Mouse (Mus musculus): ENCODE data around the gene Tmem269.
A peak's percentile ranks its signal among the peaks of the same experiment; 100 is the strongest.

Gene Tmem269

GRCm38 (mm10) chr4:119218169-119218568, at the start of gene Tmem269:
Gene Tmem269, minus strand, starts transcription at chr4:119218217.
- no peak for DNase-seq (ENCODE audit: low spot score in 2 of 2)

DNA sequence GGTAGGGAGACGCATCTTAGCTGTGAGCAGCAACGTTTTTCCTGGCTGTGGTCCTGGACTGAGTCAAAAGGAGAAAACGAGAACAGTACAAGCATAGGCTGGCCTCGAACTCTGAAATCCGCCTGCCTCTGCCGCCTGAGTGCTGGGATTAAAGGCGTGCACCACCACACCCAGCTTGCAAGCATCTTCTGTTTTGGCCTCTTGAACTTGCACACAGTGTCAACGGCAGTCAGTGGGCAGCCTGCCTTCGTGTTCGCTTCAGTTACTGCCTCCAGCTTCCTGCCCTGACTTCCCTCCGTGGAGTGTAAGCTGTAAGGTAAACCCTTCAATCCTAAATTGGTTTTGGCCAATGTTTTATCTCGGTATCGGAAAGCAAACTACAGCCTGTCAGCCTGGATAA, 48.6 kb upstream of the Tmem269 start:
- no peak for DNase-seq (ENCODE audit: low spot score in 2 of 2)

GRCm38 (mm10) chr4:119263459-119263858, 45.4 kb upstream of the Tmem269 start:
- no peak for DNase-seq (ENCODE audit: low spot score in 2 of 2)

DNA sequence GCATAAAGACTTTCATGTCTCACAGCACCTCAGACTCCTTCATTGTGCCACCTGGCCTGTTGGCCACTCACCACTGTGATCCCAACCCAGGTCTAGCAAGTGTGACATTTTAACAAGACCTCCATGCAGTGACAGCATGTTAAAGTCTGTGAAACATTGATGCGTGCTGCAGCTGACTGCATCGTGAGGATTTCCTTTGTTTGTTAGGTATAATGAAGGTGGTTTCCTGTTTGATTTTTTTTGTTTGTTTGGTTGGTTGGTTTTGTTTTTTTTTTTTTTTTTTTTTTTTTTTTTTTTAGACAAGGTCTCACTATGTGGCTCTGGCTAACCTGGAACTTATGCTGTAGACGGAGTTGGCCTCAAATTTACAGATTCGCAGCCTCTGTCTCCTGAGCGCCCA, 44.5 kb upstream of the Tmem269 start:
- no peak for DNase-seq (ENCODE audit: low spot score in 2 of 2)

DNA sequence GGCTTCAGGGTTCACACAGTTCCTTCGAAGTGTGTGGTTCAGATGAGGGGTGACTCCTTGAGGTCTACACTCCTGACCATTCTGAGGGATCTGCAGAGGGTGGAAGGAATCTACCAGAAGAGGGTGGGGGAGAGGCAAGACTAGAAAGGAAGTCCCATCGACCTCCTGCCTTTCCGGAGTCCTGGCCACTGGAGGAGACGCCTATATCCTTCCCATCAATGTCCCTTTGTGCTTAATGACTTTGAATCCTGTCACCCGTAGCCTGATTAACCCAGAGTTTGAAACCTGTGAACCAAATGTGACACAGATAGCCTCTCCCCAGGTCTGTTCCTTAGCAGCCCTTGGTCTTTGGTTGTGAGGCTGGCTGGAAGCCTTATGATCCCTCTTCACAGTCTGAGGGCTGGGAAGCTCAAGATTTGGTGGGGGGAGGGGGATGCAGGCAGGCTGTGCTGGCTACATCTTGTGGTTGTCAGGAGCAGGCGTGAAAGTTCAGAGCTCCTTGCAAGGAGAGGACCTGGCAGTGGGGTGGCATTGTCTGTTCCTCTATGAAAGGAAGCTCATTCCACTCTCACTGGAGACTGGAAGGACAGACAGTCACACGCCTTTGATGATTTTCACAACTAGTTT, 43.2 kb upstream of the Tmem269 start:
- DNase-seq (ENCODE audit: low spot score in 2 of 2) = no peak

GRCm38 (mm10) chr4:119259344-119260254, 41.6 kb upstream of the Tmem269 start:
- no peak for DNase-seq (ENCODE audit: low spot score in 2 of 2)

GRCm38 (mm10) chr4:119257083-119257482, 39.1 kb upstream of the Tmem269 start:
- no peak for DNase-seq (ENCODE audit: low spot score in 2 of 2)

DNA sequence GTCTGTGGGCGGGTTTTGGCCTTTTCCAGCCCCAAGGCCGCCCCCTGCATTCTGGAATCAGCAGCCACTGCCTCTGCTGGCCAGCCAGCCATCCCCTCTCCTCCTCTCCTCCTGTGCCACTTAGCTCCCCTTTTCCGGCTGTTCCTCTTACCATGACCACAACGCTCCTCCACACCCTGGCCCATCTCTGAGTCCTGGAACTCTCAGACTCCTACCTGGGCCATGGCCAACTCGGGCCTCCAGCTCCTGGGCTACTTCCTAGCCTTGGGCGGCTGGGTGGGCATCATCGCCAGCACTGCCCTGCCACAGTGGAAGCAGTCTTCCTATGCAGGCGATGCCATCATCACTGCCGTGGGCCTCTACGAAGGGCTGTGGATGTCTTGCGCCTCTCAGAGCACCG, 37.3 kb upstream of the Tmem269 start, which contains the start of gene Cldn19:
Cldn19 (plus strand) TSS at position 64 of the 400 bp plus-strand sequence.
- DNase-seq (ENCODE audit: low spot score in 2 of 2) = no peak

- DNase-seq (ENCODE audit: low spot score in 2 of 2) = no peak
These were observed 36.1 kb upstream of the Tmem269 start for GRCm38 (mm10) chr4:119254012-119254618.

GRCm38 (mm10) chr4:119252025-119252808, 34.2 kb upstream of the Tmem269 start:
- DNase-seq (ENCODE audit: low spot score in 2 of 2) = no peak

- no peak for DNase-seq (ENCODE audit: low spot score in 2 of 2)
These were observed 30.5 kb upstream of the Tmem269 start for GRCm38 (mm10) chr4:119248407-119248965.

DNA sequence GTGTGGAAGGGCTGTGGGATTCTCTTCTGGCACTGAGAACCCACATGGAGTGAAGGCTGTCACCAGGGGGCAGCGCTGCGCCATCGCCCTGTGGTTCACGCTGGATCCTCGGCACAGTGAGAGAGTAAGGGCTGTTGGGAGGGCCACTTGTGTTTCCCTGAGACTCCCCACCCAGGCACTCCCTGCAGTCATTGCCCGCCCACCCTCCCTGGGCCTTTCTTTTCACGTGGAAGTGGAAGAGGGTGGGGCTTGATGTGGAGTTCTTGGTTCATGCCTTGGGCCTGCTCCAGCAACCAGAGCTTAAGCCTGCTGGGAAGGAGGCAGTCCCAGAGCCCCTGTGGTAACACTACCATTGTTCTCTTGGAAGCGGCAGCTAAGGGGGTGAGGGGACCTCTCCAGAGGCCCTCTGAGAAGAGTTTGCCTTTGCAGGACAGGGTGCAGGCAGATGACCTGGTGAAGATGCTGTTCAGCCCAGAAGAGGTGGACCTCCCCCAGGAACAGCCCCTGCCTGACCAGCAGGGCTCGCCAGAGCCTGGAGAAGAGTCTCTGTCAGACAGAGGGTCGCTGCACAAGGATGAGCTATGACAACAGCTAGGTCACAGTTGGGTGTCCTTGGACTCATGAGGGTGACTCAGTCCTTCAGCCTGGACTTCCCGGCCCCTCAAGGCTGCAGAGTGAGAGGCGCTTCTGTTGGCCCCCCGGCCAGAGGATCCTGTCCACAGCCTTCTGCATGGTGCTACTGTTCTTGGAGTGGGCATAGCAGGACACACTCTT, 29.6 kb upstream of the Tmem269 start:
- DNase-seq (ENCODE audit: low spot score in 2 of 2) = peak in 1 of 2 experiments; percentile 62

DNA sequence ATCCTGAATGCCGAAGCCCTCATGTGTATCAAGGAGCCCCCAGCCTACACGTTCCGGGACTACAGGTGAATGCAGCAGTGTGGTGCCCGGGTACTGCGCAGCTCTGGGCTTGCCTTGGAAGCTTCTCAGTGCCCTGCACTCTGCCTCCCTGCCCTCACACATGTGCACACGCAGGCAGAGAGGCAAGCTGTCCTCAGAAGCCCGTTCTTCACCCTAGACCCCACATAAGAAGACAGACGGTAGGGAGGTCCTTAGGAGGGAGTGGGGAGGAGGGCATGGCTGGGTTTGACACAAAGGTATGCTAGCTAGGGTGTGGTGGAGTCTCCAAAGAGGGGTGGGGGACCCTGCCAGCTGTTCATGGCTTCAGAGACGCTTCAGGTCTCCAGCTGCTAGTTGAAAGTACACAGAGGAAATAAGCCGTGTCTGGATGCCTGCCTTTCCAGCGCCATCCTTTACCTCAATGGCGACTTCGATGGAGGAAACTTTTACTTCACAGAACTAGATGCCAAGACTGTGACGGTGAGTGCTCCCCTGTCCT, 28.7 kb upstream of the Tmem269 start:
- DNase-seq (ENCODE audit: low spot score in 2 of 2) = no peak

DNA sequence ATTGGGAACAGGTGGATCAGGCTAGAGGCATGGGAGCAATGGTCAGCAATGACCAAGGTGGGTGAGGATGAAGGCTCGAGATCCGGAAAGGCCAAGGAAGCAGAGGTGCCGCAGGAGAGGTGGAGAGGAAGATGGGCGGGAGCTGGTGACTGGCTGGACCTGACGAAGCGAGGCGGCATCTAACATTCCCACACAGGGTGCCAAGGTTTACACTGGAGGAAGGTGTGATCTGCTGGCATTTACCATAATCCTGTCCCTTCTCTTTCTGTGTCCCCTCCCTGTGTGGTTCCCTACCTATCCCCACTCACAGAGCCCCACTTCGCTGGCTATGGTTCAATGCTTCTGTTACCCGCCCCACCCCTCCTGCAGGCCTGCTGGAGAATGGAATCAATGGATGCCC, 27.9 kb upstream of the Tmem269 start:
- no peak for DNase-seq (ENCODE audit: low spot score in 2 of 2)

DNA sequence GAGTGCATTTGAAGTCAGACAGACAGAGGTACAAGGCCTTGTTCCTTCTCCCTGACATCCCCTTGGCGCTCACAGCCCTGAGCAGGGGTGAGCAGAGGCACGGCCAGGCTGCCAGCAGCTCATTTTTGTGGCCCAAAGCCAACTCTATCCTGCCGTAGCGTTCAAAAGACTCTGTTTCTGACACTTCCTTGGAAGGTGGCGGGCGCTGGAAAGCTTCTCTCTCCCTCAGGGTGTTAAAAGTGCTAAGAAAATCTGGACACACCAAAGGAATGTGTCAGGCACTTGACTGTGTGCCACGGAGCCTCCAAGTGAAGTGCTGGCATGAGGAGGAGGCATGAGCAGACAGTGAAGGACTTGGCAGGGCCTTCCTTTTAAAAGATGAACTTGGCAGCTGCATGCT, 27.5 kb upstream of the Tmem269 start:
- peak; percentile 40 to 68 for DNase-seq (ENCODE audit: low spot score in 2 of 2)

GRCm38 (mm10) chr4:119244468-119245240, 26.6 kb upstream of the Tmem269 start:
- DNase-seq (ENCODE audit: low spot score in 2 of 2) = peak; percentile 51 to 60

DNA sequence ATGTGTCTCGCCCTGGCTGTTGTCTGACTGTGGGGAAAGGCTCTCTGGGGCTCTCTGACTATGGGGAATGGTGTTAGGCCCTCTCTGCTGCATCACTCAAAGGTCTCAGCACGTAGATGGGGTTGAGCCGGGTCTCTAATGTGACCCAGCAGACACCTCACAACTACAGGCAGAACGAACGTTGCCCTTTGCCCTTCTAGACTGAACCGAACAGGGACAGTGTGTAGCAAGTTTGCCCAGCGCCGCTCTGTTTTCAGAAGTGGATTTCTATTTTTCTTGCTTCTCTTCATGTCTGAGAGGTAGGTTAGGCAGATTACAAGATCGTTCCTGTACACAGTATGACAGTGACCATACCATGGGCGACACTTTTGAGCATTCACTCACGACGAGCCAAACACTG, 24.6 kb upstream of the Tmem269 start:
- no peak for DNase-seq (ENCODE audit: low spot score in 2 of 2)

GRCm38 (mm10) chr4:119241664-119242063, 23.6 kb upstream of the Tmem269 start:
- peak; percentile 30 to 54 for DNase-seq (ENCODE audit: low spot score in 2 of 2)

- peak in 1 of 2 experiments; percentile 25 for DNase-seq (ENCODE audit: low spot score in 2 of 2)
These were observed 21.2 kb upstream of the Tmem269 start for GRCm38 (mm10) chr4:119239181-119239682.

All from frontal cortex, postnatal 14 days (tissue).